Mouse (Mus musculus) forebrain, embryonic 16.5 days (tissue): ENCODE results near the gene Snrnp25. TPM values are rescaled to one million over a fixed set of nuclear protein-coding genes. Genes with fewer than 3 reads are reported as not detected.

ENCODE experiments used
- ATAC-seq: fragments of 200-750 bp; cut with Nextera tagmentation; 2 replicates; pipeline ENCODE4 v1.8.0; 2017; ENCODE audit warnings: mild to moderate bottlenecking, moderate library complexity
- H3K27ac ChIP-seq: fragments of 300-500 bp; sonication (generic); 2 replicates; pipeline ENCODE4 v1.5.1; 2014; ENCODE audit warnings: low read length, control low read depth
- H3K27me3 ChIP-seq: fragments of 300-500 bp; sonication (generic); replicated peaks from 2 replicates; pipeline ENCODE4 v1.6.1; 2014; ENCODE audit warnings: low read length; ENCODE audit not compliant: control insufficient read depth, insufficient read depth
- H3K36me3 ChIP-seq: fragments of 300-500 bp; sonication (generic); 2 replicates; pipeline ENCODE4 v1.6.1; 2014; ENCODE audit not compliant: control insufficient read depth, insufficient read depth
- H3K4me1 ChIP-seq: fragments of 300-500 bp; sonication (generic); replicated peaks from 2 replicates; pipeline ENCODE4 v1.6.1; 2014; ENCODE audit warnings: low read length; ENCODE audit not compliant: control insufficient read depth, insufficient read depth
- H3K4me2 ChIP-seq: fragments of 300-500 bp; sonication (generic); 2 replicates; pipeline ENCODE4 v1.6.1; 2014; ENCODE audit warnings: mild to moderate bottlenecking, low read length, control low read depth
- H3K4me3 ChIP-seq: fragments of 300-500 bp; sonication (generic); replicated peaks from 2 replicates; pipeline ENCODE4 v1.5.1; 2014; ENCODE audit warnings: mild to moderate bottlenecking, low read length, control low read depth
- H3K9ac ChIP-seq: fragments of 300-500 bp; sonication (generic); replicated peaks from 2 replicates; pipeline ENCODE4 v1.6.1; 2014; ENCODE audit warnings: low read depth, low read length, control low read depth
- H3K9me3 ChIP-seq: fragments of 300-500 bp; sonication (generic); 2 replicates; pipeline ENCODE4 v1.6.1; 2016; ENCODE audit warnings: low read length; ENCODE audit not compliant: control insufficient read depth
- WGBS: fragments of 180-500 bp; shearing (Covaris S2); extraction: QIAGEN DNeasy Blood & Tissue Kit; methylation state at CpG from one replicate; pipeline ENCODE4 v1.1.7; 2014; 5-methylcytosine and 5-hydroxymethylcytosine counted together
- polyA plus RNA-seq: library from polyadenylated mRNA; unstranded; fragments of >200 nt; fragmentation: Nextera tagmentation; extraction: Ambion mirVana; gene quantifications from 2 replicates; pipeline ENCODE4 v1.2.1, GENCODE M21; 2015

The Snrnp25 gene
- polyA plus RNA-seq = 45.0 and 45.6 TPM in 2 replicates

DNA sequence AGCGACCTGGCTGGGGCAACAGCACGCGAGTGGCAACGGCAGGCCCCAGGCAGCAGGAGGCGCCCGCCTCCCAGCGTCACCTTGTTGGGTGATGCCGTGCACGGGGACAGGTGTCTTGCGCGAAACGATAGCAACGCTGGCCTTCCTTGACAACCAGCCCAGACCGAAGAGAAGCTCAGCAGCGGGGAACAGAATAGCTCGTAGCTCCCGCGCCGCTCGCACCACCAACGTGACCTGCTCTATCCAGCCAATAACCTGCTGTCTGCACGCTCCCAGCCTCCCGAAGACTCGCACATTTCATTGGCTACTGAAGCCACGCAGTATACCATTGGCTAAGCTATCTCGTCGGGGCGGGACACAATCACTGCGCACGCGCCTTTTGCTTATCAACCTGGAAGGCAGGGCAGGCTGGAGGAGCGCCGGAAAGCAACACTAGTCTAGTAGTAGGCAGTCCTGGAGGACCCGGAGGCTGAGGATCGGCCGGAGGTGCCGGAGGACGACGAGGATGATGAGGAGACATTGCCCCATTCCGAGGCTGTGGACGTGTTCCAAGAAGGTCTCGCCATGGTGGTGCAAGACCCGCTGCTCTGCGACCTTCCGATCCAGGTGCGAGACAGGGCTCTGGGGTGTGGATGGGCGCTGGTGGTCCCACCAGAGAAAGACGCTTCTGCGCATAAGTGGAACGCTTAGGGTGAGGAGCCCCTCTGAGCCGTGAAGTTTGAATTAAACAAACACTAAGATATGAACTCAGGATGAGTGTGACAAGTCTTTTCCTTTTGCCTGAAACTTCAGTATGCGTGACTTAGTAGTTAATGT lies at the start of gene Snrnp25:
Gene Snrnp25 (plus strand): TSS at position 358 of the 816 bp plus-strand sequence.
- peak within 1 kb of the TSS; percentile 69 for H3K9ac ChIP-seq
- ATAC-seq = peak; percentile 100
- H3K9me3 ChIP-seq = no peaks in the 10 kb centered on the region
- H3K4me2 ChIP-seq = peak within 1 kb of the TSS; percentile 77
- under 1% methylated on average over 52 of the region's 52 CpGs for WGBS
- H3K4me3 ChIP-seq = peak within 1 kb of the TSS; percentile 63
- H3K27ac ChIP-seq = no peak within 1 kb of the TSS
- H3K4me1 ChIP-seq = peaks cover 9% of the 10 kb centered on the region
- no peaks in the 10 kb centered on the region for H3K36me3 ChIP-seq
- no peaks in the 10 kb centered on the region; the same call in 1 of the 2 replicates for H3K27me3 ChIP-seq

DNA sequence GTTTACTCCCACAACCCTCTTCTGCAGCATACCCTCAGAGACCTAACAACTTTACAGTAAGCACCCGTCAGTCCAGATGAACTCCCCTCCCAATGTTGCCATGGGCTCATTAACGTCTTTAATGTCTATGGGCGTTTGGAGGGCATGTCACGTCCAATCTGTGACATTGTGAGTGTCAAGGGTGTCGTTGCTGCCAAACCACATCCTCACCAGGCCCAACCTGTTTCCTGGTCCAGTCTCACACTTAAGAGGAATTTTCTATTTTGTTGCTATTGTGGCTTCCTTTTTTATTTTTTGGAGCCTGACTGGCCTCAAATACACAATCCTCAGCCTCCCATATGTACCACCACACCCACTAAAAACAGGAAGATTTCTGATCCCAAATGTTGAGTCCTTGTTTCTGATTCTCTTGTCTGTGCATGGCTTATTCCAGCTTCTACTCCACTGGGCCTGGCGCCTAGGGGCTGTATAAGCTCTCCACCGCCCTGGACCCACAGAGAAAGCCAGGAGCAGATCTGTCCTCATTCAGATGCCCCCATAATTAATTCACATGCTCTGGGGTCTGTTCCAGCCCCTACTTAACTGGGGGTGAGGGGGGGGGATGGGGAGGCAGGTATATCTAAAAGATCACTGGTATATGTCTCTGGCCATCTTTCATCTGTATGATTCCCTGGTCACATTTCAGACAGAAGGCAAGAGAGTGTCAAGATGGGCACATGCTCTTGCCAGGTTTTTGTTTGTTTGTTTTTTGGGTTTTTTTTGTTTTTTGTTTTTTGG lies 48.2 kb upstream of the Snrnp25 start:
- 24% methylated on average over 7 of the region's 7 CpGs for WGBS
- Histone ChIP-seq H3K9ac (no peak overlapping the region; the same call in 1 of the 2 replicates), H3K4me1 (peaks cover 51% of the 10 kb centered on the region), H3K27me3 (no peaks in the 10 kb centered on the region), H3K27ac (peak overlapping the region; percentile 98), H3K36me3 (no peaks in the 10 kb centered on the region), H3K4me2 (no peak overlapping the region), H3K4me3 (no peak overlapping the region), H3K9me3 (no peaks in the 10 kb centered on the region)
- no peak for ATAC-seq

- Histone ChIP-seq H3K9me3 (no peaks in the 10 kb centered on the region), H3K4me1 (peaks cover 55% of the 10 kb centered on the region), H3K27ac (peak overlapping the region; percentile 98), H3K36me3 (no peaks in the 10 kb centered on the region), H3K27me3 (no peaks in the 10 kb centered on the region), H3K4me2 (0 out of 2 replicates have a peak overlapping the region, but pooled peaks have one; percentile 2), H3K9ac (no peak overlapping the region), H3K4me3 (no peak overlapping the region)
- 6% methylated on average over 18 of the region's 18 CpGs for WGBS
- ATAC-seq = peak; percentile 82
These were observed 47.2 kb upstream of the Snrnp25 start for GRCm38 (mm10) chr11:32157791-32158594.

DNA sequence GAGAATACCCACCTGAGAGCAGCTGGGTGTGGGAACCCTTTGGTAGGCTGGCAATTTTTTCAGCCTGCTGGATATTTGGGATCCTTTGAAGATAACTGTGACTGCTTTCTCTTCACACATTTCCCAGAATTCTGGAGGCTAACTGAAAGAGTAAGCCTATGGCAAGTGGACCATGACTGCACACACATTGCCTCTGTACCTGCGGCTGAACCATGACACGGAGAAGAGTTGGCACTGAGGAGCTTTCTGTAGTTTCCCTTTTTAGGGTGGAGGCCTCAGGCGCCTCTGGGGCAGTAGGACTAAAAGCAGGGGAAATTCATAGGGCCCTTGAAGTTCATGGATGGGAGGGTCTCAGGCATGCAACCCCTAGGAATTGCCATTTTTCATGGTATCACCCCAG lies 46.0 kb upstream of the Snrnp25 start:
- no peaks in the 10 kb centered on the region for H3K36me3 ChIP-seq
- no peak for ATAC-seq

GRCm38 (mm10) chr11:32160341-32160740 lies 44.9 kb upstream of the Snrnp25 start:
- Histone ChIP-seq H3K9me3 (no peaks in the 10 kb centered on the region), H3K4me2 (no peak overlapping the region), H3K4me3 (no peak overlapping the region), H3K4me1 (peaks cover 55% of the 10 kb centered on the region), H3K27me3 (no peaks in the 10 kb centered on the region), H3K36me3 (no peaks in the 10 kb centered on the region), H3K9ac (no peak overlapping the region), H3K27ac (peak overlapping the region; percentile 90)
- ATAC-seq = no peak
- 64% methylated on average over 7 of the region's 7 CpGs for WGBS

More for the DNA sequence above, 46.0 kb upstream of the Snrnp25 start:
- Histone ChIP-seq H3K4me1 (peaks cover 55% of the 10 kb centered on the region), H3K4me3 (no peak overlapping the region), H3K9me3 (no peaks in the 10 kb centered on the region), H3K9ac (no peak overlapping the region), H3K27me3 (no peaks in the 10 kb centered on the region), H3K27ac (peak overlapping the region; percentile 98), H3K4me2 (no peak overlapping the region)
- WGBS = 92% methylated on average over 3 of the region's 3 CpGs

- peak overlapping the region; percentile 56 for H3K9ac ChIP-seq
- peak overlapping the region; percentile 90 for H3K27ac ChIP-seq
- H3K36me3 ChIP-seq = no peaks in the 10 kb centered on the region
- H3K27me3 ChIP-seq = no peaks in the 10 kb centered on the region
- H3K4me2 ChIP-seq = peak overlapping the region; percentile 46
- peaks cover 49% of the 10 kb centered on the region for H3K4me1 ChIP-seq
- peak overlapping the region; percentile 21 for H3K4me3 ChIP-seq
- ATAC-seq = no peak
- 10% methylated on average over 9 of the region's 9 CpGs for WGBS
- H3K9me3 ChIP-seq = no peaks in the 10 kb centered on the region
These were observed 43.7 kb upstream of the Snrnp25 start for GRCm38 (mm10) chr11:32161500-32161899.

GRCm38 (mm10) chr11:32161922-32162804 lies 43.1 kb upstream of the Snrnp25 start:
- WGBS = 9% methylated on average over 28 of the region's 28 CpGs
- peaks cover 42% of the 10 kb centered on the region for H3K4me1 ChIP-seq

DNA sequence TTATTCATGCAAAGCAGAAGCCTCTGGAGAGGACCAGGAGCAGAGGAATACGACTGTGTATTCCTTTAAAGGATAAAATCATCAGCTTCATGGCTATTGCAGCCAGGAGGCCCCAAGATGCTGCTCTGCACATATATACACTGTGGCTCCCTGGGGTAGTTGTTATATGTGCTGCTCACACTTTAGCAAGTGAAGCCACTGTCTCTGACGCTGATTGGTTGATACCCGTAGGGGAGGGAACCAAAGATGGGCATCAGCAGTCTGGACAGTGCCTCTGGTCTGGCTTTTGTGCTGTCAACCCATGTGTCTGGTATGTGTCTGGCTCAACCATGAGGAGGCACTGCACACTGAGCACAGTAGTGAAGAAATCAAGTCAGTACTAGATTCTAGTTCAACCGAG lies 38.5 kb upstream of the Snrnp25 start:
- H3K4me1 ChIP-seq = peaks cover 7% of the 10 kb centered on the region
- no peak overlapping the region for H3K4me3 ChIP-seq
- no peak for ATAC-seq
- no peak overlapping the region for H3K27ac ChIP-seq
- no peaks in the 10 kb centered on the region for H3K36me3 ChIP-seq
- H3K9ac ChIP-seq = no peak overlapping the region
- no peaks in the 10 kb centered on the region for H3K27me3 ChIP-seq
- H3K4me2 ChIP-seq = no peak overlapping the region
- 72% methylated on average over 4 of the region's 4 CpGs for WGBS
- H3K9me3 ChIP-seq = no peaks in the 10 kb centered on the region

More at GRCm38 (mm10) chr11:32161922-32162804, 43.1 kb upstream of the Snrnp25 start:
- peak overlapping the region; percentile 90 for H3K27ac ChIP-seq
- H3K27me3 ChIP-seq = no peaks in the 10 kb centered on the region
- H3K4me3 ChIP-seq = peak overlapping the region; percentile 21
- H3K9me3 ChIP-seq = no peaks in the 10 kb centered on the region
- peak overlapping the region; percentile 56 for H3K9ac ChIP-seq
- peak overlapping the region; percentile 46 for H3K4me2 ChIP-seq
- peak; percentile 82 for ATAC-seq
- no peaks in the 10 kb centered on the region for H3K36me3 ChIP-seq
